Mouse (Mus musculus): Measurements from ENCODE around the gene Rassf4. TPM values are rescaled to one million over a fixed set of nuclear protein-coding genes. Genes with fewer than 3 reads are reported as not detected.
"Not testable (repeated sequence)": the region's sequence is repeated elsewhere in the genome, so short reads cannot be mapped to it uniquely, and the experiment has no call there.

The Rassf4 gene
- polyA plus RNA-seq, 1 experiment from 2014 or later, result 7.1 TPM

DNA sequence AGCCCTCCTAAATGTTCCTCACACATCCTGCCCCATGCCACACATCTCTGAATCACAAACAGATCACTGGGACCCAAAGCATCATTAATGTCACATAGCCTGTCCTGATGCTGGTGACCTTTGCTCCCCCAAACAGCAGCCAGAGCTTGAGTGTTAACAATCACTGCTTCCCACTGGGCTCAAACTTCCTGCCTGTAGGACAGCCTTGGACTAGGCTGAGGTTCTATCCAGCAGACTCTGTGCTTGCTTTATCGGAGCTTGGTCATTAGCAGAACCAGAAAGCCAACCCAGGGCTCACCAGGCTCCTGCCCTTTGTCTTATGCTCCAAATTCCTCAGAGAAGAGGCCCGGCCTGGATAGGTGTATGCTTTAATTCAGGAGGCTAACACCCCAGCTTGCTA, 34.9 kb downstream of the Rassf4 start:
- no peak for DNase-seq (ENCODE audit: low spot score)

DNA sequence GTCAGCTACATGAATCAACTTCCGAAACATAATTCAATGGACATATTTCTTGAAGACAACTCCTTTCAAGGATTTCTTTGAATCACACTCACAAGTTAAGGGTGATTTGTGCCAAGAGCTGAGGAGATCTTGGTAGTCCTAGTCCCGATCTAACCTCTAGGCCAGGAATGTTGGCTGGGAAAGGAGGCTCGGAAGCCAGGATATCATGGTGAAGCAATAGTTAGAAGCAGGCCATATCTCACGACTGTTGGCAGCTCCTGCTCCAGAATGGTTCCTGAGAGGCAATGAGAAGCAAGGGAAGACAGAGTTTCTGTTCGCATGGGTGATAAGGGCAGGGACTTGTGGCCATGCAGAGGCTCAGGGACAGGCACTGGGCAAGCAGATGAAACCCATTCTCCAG, 36.3 kb downstream of the Rassf4 start:
- DNase-seq (ENCODE audit: low spot score), result no peak

DNA sequence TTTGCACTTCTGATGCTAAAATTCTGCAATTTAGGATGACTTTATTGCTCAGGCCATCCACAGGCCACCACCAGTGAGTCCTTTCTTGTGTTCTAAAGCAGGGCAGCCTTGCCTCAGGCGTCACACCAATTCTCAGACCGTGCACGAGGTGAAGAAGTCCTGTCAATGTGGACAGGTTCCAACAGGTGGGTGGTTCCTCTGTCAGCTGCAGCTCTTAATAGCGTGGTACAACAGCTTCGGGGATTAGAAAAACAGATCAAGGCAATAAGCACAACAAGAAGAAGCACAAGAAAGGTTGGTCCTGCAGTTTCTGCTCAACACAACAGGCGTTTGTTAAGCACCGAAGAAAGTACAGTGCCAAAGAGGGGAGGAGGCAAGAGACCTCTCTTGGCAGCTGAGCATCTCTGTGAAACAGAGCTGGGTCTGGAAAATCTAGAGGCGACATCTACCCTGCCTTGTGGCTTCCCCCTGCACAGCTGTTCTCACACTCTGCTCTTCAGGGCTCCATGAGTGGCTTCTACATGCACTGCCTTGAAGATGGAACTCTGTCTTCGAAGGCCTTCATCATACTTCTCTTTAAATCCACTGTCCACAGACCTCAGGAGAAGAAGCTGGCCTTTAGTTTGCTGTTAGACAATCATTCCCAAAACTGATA, 37.0 kb downstream of the Rassf4 start:
- no peak for DNase-seq (ENCODE audit: low spot score)

DNA sequence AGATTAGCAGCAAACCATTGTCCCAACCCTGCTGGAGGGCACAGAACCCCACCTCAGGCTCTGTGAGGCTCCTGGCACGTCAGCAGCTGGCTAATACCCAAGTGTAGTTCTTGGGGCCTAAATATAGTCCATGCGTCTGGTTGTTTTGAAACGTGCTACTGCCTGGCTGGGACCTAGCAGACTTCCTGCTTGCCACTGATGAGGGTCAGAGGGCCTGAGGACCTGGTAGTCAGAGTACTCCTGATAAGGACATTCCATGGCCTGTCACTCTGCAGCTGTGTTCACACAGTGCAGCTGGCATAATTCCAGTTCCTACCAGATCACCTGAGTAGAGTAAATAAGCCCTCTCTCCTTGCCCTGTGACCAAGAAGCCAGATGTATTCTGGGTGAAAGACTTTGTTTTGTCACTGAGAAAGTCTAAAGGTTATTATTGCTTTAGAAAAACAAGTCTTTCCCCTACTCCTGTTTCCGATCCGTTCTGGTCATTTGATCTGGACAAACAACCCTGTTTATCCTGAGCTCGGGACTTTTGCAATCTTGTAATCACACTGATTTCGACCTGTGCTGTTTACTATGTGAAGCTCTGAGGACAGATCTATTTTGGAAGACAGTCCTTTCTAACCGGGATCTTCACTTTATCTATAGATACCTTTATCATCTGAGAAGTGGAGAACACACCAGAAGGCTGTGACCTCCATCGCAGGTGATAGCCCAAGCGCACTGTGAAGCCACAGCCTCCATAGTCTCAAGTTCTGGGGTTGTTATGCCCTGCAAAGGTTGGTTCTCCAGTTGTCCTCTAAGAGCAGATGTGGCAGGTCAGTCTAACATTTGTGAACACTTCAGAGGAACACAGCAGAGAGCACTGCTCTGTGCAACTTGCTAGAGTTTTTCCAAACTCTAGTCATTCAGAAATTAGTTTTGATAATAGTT, 38.2 kb downstream of the Rassf4 start:
- no peak for DNase-seq (ENCODE audit: low spot score)

DNA sequence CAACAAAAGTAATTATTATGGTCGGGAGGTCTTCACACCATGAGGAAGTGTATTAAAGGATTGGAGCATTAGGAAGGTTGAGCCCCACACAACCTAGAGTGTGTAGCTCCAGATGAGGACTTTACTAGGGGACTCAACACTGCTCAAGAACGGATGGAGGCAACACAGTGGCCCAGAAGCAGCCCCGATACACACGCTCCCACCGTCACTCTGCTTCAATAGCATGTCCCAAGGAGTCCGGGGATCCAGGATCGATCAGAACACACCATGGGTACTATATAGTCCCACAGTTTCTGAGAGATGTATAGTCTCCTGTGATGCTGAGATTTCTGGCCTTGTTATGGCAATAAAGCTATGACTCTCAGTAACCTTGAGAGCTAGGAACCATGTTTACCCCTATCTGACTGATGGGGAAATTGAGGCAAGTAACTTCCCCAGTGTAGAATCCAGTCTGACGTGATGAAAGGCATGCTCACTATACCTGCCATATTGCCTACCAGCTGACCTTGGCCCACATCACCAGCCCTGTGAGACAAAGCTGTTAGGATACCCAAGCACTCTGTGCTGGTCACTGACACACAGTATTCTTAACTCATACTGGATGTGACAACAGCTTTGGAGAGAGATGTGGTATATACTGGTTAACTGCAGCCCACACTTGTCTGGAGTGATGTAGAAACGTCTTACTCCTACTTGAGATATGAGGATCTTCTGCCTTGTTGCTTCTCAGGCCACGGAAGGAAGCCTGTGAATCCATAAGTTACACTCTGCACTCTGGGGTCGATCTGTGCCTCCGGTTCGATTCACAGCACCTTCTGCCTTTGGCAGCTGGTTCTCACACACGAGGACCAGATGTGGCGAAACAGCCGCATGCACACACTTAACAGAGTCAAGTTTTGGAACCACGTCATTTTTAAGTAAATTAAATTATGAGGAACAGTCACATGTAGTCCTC, 39.7 kb downstream of the Rassf4 start:
- no peak for DNase-seq (ENCODE audit: low spot score)

DNA sequence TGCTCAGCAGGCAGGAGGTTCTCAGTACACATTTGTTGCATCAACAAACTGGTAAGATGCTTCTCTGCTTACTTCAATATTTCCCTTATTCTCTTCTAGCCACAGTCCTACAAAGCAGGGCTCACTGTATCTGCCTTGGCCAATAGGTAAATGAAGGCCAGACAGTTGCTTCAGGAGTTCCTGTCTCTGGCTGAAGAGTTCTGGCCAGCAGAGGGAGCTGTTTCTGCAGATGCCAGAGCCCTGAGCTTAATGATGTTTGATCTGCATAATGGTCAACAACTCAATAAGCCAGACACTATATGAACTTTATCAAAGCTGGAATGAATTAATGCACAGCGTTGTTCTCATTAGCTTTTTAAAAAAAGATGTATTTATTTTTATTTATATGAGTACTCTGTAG, 41.6 kb downstream of the Rassf4 start:
- DNase-seq (ENCODE audit: low spot score), result peak; percentile 65

DNA sequence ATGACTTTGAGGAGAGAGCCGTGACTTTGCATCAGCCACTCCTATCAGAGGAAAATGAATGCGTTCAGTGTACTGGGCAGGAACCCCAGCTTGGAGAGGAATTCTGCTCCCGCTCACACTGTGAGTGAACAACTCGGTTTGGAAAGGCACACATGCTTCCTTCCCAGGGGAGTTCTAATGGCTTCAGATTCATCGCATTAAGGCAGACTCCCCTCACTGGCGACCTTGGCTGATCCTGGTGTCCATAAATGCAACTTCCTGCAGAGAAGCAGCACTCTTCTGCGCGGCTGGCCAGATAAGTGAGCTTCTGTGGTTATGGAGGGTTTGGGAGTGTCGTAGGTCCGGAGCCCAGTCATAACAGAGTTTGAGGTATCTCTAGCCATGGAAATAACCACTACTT, 44.0 kb downstream of the Rassf4 start:
- DNase-seq (ENCODE audit: low spot score), result no peak

DNA sequence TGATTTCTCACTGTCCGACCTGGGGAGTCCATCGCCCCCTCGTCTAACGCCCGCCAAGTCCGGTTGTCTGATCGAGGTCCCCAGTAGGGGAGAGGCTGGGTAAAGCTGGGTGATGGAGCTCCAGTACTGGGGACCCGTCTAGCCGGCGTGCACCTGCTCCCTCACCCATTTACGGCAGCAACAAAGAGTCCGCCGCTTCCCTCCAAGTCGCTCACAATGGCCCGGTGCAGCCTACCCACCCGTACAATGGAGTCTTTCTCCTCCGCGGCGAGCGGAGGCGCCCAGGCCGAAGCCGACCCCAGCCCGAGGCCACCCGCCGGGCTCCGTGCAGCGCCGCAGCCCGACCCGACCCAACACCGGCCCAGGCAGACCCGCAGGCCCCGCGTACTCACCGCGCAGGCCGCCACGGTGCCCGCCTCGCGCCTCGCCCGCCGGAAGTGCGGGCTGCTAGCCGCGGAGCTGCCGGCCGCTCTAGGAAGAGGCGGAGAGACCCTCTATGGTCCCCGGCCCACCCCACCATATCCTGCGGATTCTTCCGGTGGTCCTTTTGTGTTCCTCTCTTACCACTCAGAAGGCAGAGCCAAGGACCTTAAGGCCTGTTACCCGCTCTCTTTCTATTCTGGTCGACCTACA, 45.1 kb downstream of the Rassf4 start, which contains the start of gene Zfp422:
Gene Zfp422 (minus strand): TSS at position 461 of the 633 bp plus-strand sequence.
- DNase-seq (ENCODE audit: low spot score), result peak; percentile 89

DNA sequence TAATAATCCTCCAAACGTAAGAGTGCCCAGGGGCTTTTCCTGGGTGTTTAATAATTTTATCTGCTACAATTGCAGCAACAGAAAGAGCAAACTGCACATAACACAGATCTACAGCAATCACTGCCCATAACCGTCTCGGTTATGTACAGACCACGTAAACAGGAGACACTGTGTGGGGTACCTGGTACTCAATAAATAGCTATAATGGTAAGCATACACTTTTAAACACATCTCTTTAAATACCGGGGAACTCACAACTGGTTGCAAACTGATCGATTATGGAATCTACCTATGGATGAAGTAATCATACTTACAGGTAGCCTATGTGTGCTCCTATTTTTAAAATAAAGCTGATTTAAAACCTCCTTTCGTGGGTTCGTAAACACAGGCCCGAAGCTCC, 45.7 kb downstream of the Rassf4 start:
- no peak for DNase-seq (ENCODE audit: low spot score)

DNA sequence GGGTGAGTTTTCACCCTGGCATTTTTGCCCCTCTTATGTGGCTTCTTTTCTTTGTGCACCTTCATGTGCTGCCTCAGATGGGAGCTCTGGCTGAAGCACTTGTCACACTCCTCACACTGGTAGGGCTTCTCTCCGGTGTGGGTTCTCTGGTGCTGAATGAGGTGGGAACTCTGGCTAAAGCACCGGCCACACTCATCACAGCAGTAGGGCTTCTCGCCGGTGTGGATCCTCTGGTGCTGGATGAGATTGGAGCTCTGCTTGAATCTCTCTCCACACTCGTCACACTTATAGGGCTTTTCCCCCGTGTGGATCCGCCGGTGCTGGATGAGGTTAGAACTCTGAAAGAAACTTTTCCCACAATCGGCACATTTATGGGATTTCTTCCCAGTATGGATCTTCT, 47.3 kb downstream of the Rassf4 start:
- not testable (repeated sequence) for DNase-seq (ENCODE audit: low spot score)

DNA sequence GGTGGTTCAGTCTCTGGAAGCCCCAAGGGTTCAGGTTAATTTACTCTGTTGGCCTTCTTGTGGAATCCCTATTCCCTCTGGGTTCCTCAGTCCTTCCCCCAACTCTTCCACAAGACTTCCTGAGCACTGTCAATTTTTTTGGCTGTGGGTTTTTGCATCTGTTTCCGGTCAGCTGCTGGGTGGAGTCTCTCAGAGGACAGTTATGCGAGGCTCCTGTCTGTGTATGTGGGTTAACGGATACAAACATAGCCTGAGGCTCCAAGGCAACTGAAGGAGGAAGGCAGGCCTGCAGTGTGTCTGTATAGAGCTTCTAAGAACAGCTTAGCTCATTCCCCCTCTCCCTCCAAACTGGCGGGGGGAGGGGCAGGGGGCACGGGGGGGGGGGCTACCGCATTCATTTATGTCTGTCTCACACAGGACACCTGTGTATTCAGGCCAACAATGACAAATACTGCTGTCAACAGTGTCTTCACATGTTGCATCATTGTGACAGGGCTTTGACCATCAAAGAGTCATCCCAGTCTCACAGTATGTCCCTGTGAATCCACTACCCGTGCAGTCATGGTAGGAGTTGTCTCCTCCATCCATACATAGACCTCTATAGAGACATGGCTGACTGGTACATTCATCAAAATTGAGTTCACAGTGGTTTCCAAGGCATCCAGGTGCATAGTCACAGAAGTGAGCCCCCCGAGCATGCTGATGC, 52.3 kb downstream of the Rassf4 start:
- peak; percentile 9 for DNase-seq (ENCODE audit: low spot score)

DNA sequence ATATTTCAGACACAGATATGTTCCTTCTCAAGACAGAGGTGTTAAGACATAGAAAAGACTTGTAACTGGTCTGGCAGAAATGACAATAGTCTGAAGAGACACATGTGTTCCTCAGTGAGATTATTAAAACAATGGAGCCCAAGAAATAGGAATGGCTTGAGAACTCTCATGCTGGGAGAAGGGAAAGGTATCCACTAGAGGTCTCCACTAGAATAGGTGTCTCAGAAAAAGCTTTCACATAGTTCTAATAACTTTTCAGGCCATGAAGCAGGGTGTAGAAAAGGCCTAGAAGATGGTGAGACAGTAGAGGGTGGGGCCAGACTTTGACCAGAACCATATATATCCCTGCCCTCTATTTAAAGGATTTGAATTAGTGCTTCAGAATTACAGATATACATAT, 55.7 kb downstream of the Rassf4 start:
- no peak for DNase-seq (ENCODE audit: low spot score)

DNA sequence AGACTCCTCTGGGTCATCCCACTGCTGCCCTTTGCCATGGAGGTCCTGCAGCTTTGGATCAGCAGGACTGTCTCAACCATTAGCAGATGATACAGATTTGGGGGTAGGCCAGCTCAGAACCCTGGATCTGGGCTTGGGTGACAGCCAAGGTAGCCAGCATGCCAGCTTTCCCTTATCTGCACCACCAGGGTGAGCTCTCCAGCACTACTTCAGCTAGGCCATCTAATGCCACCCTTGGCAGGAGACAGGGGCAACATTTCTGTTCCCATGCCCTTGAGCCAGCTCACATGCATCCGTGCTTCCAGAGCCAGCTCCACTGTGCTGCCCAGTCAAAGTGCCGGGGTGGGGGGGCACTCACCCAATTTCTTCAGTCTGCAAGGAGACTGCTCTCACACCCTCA, 58.0 kb downstream of the Rassf4 start:
- no peak for DNase-seq (ENCODE audit: low spot score)

DNA sequence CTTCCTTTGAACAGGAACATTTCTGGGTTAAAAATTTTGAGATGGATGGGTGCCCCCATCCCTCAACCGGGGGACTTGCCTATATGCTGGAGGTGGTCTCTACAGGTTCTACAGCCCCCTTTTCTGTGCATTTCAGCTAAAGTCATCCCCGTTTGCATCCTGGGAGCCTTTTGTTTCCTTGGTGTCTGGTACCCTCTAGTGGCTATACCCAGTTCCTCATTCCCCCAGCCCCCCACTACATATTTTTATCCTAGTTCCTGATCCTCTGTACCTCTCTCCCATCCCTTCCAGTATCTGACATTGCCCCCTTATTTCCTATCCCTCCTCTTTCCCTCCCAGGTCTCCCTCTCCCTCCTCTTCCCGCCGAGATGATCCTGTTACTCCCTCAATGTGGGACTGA, 66.5 kb downstream of the Rassf4 start:
- no peak for DNase-seq (ENCODE audit: low spot score)

DNA sequence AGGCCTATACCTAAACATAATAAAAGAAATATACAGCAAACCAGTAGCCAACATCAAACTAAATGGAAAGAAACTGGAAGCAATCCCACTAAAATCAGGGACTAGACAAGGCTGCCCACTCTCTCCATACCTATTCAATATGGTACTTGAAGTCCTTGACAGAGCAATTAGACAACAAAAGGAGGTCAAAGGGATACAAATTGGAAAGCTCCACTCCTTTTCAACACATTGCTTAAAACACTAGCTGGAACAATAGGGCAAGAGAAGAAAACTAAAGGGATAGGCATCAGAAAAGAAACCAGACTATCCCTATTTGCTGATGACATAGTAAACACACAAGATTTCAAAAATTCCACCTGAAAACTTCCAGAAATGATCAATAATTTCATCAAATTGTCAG, 72.8 kb downstream of the Rassf4 start:
- DNase-seq (ENCODE audit: low spot score), result not testable (repeated sequence)

DNA sequence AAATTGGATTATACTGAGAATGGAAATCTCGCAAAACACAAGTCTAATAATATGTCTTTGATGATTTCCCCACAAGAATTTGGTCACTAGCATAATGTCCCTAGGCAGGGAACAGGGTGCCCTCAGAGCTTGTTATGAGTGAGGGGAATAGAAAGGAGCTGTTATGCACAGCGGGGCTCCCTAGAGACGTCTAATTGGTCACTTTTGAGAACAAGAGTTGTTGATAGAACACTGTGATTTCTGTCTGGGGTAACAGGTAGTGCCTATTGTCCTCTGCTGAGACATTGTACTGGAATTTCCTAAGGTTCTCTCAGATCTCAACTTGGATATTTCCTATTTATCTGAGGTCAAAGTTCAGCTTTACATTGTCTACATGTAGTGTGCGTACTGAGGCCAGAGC, 89.7 kb downstream of the Rassf4 start, which contains the start of gene Olfr215:
Gene Olfr215 (minus strand): TSS at position 101 of the 400 bp plus-strand sequence.
- DNase-seq (ENCODE audit: low spot score), result no peak
